ENCODE assay signal across 9 mouse cellular contexts in the genomic region with DNA sequence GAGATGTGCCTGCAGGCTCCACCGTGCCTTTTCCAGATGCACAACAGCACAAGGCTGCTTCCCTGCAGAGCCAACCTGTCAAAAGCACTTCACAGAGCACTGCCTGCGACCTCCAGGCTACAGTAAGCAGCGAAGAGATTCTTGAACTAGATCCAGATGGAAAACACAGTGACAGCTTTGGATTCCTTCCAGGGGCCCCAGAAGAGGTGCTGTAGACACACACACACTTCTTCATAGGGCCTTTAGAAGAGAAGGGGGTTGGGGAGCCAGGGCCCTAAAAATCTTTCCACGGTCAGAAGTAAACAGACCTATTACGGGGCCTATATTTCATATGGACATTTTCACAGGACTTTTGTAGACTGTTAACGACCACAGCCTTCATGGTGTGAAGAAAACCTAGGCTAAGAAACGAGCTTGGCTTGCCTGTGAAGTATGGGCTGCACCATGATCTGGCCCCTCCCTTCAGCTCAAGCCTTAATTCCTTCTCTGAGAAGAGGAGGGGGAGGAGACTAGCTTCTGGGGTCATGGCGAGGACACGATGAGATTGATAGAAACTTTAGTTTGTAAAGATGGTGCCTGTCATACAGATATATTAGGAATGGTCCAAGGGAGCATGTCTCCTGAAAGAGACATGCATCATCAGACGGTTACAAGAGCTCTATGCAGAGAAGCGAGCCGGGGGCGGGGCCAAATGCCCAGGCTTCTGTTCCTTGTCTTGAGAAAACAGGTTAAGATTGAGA.
DNase-seq lines count a peak whose midpoint lies in the region; ATAC-seq and TF ChIP-seq lines count a peak whose summit lies in the region.
"Had no signal": no experiment of that assay in that cellular context is flagged by ENCODE, and none has a peak within 500 bp of the region (broad histone marks: within the 10 kb centered on the region; RNA-seq: fewer than 3 reads in every experiment).

No protein-coding gene starts in this region.

- peak; percentile 39 for DNase-seq in urinary bladder, postnatal 14 days (ENCODE audit: low spot score)
- DNase-seq in urinary bladder, adult 18-20 months (ENCODE audit: low spot score in 2 of 2): no peak
- DNase-seq in heart, postnatal 10 days: peak; percentile 66 to 68
- peak; percentile 38 for DNase-seq in yolk sac, embryonic 10.5 days (ENCODE audit: low spot score)
- DNase-seq in layer of hippocampus, adult 9-11 months: no peak
- no peak for DNase-seq in thymus, adult 2 months
- DNase-seq in layer of hippocampus, adult 8-10 months (ENCODE audit: low spot score in 2 of 2): no peak

- H3K36me3 ChIP-seq in limb, embryonic 12.5 days: no peaks in the 10 kb centered on the region
- H3K36me3 ChIP-seq in thymus, adult 2 months (ENCODE audit: control insufficient read depth, insufficient read depth, low read length): no peaks in the 10 kb centered on the region
- H3K36me3 ChIP-seq: midbrain, embryonic 12.5 days had no signal

- 30% methylated on average over 13 of the region's 13 CpGs for WGBS in limb, embryonic 12.5 days
- WGBS in thymus, adult 2 months: 85% methylated on average over 13 of the region's 13 CpGs

- peak; percentile 89 for ATAC-seq in limb, embryonic 12.5 days (ENCODE audit: insufficient number of reproducible peaks, insufficient read depth, low FRiP score, low TSS enrichment, low read depth)

- intact Hi-C loops in heart, postnatal 10 days (cut with DNase I): no loop called here

- peaks cover 26% of the 10 kb centered on the region for H3K4me1 ChIP-seq in limb, embryonic 12.5 days (replicated peaks)
- no peaks in the 10 kb centered on the region for H3K4me1 ChIP-seq in thymus, adult 2 months (replicated peaks; ENCODE audit: control insufficient read depth, insufficient read depth, low read length)

- H3K27ac ChIP-seq in limb, embryonic 12.5 days: peak overlapping the region; percentile 76
- no peak overlapping the region for H3K27ac ChIP-seq in thymus, adult 2 months (ENCODE audit: control insufficient read depth, insufficient read depth, low read length)
- H3K27ac ChIP-seq: midbrain, embryonic 12.5 days had no signal

- H3K4me2 ChIP-seq in limb, embryonic 12.5 days: peak overlapping the region; percentile 7; the same call in 1 of the 2 replicates
- H3K4me2 ChIP-seq: midbrain, embryonic 12.5 days had no signal

- no peak overlapping the region for H3K9ac ChIP-seq in limb, embryonic 12.5 days (replicated peaks)
- H3K9ac ChIP-seq: midbrain, embryonic 12.5 days had no signal

- H3K4me3 ChIP-seq in limb, embryonic 12.5 days (replicated peaks): no peak overlapping the region
- H3K4me3 ChIP-seq in thymus, adult 2 months (ENCODE audit: control insufficient read depth, insufficient read depth, low read length): no peak overlapping the region
- H3K4me3 ChIP-seq: midbrain, embryonic 12.5 days had no signal

- no peaks in the 10 kb centered on the region for H3K27me3 ChIP-seq in limb, embryonic 12.5 days
- no peaks in the 10 kb centered on the region for H3K27me3 ChIP-seq in thymus, adult 2 months (ENCODE audit: control insufficient read depth, insufficient read depth, low read length)
- H3K27me3 ChIP-seq: midbrain, embryonic 12.5 days had no signal

- no peaks in the 10 kb centered on the region for H3K9me3 ChIP-seq in limb, embryonic 12.5 days
- H3K9me3 ChIP-seq: midbrain, embryonic 12.5 days had no signal

- no peak for TF ChIP-seq POLR2A in thymus, adult 2 months (IDR thresholded peaks at IDR 0.05; ENCODE audit: control insufficient read depth, extremely low read depth, insufficient read depth, low read length, poor library complexity)

- no peak for TF ChIP-seq CTCF in thymus, adult 2 months (IDR thresholded peaks at IDR 0.05; ENCODE audit: borderline replicate concordance, control insufficient read depth, extremely low read depth, insufficient read depth, low read length, poor library complexity)

Comparison
In these comparisons a context has a peak if more than half of its experiments do, and no peak if none do; other contexts are left out.
1. DNase-seq: peak in urinary bladder, postnatal 14 days (single experiment), heart, postnatal 10 days (2 of 2) and yolk sac, embryonic 10.5 days (single experiment); none in urinary bladder, adult 18-20 months (0 of 2), layer of hippocampus, adult 9-11 months (single experiment), thymus, adult 2 months (single experiment) and layer of hippocampus, adult 8-10 months (0 of 2).